Mouse (Mus musculus): ENCODE measurements around the gene Ss18l1. TPM values are rescaled to one million over a fixed set of nuclear protein-coding genes. Genes with fewer than 3 reads are reported as not detected.

Gene Ss18l1
- total RNA-seq, 2 experiments from 2014 or later: 45.3 to 45.8 TPM

DNA sequence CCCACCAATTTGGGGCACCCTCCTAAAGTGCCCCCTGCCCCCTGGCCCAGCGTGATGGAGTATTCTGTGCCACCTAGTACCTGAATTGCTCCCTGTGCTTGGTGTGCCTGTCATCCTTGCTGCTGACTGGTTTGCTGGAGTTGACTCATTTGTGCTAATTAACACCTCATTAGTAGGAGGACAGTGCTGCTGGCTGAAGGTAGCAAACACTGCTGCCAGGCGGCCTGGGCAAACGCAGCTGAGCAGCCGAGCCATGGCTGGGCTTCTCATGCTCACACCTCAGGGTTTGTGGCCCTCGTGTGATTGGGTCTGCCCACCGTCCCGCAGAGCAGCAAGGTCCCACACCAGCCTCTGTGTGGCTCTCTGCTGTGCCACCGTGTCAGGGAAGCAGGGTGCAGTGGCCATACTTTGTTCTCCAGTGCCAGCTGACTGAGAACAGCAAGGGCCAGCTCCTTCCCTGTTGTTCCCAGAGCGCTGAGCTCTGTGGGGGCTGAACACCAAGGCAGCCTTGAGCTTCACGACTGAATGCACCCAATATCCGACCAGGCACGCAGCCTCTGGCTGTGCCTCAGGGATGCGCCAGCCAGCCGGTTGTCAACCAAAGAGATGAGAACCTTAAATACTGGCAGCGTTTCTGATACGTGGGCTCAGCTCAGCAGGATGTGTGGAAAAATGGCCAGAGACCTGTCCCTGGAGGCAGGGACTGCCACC lies 43.8 kb downstream of the Ss18l1 start:
- DNase-seq (ENCODE audit: low spot score in 2 of 2): no peak

DNA sequence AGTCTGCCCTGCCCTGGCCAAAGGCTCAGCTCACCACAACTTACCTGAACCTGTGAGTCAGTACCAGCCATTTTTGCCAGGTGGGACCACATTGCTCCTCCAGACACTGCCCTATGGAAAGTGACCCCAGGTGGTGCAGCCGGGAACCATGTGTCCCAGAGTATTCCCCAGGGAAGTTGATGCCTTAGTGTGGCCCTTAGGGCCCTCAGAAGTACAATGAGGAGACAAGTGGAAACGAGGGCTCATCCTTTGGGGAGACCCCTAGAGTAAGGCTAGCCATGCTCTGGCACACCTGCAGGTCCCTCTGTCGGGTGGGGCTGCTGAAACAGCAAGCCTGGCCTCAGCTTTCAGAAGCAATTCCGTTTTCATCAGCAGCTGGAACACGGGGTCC lies 44.3 kb downstream of the Ss18l1 start:
- no peak for DNase-seq (ENCODE audit: low spot score in 2 of 2)

DNA sequence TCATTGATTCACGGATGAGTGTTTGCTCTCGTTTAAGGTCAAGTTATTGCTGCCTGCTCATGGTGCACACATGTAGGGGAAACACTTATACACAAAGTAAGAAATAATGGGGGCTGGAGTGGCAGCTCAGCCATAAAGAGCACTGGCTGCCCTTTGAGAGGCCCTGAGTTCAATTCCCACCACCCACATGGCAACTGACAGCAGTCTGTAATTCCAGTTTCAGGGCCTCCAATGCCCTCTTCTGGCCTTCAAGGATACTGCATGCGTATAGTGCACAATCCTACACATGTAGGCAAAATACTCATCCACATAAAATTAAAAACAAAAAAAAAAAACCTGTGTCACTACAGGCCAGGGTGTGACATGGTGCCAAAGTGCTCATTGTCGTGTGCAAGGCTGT lies 45.2 kb downstream of the Ss18l1 start:
- no peak for DNase-seq (ENCODE audit: low spot score in 2 of 2)

- no peak for DNase-seq (ENCODE audit: low spot score in 2 of 2)
These were observed 48.0 kb downstream of the Ss18l1 start for GRCm38 (mm10) chr2:180090285-180090684.

DNA sequence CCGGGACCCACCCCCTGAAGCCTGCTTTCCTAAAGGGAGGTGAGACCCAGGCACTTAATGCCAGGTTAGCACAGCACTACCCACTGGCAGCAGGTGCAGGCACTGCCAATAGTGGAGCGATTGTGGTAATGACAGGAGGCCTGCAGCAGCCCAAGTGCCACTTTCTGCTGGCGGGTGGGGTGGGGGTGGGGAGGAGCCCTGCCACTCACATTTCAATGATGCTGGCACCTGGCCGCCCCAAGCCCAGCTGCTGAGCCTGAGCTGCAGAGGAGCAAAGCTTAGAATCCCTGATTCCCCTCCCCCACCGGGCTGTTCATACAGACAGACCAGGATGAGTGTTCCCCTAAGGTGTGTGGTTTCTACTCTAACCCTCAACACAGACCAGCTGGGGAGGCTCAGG lies 53.4 kb downstream of the Ss18l1 start:
- DNase-seq (ENCODE audit: low spot score in 2 of 2): no peak

DNA sequence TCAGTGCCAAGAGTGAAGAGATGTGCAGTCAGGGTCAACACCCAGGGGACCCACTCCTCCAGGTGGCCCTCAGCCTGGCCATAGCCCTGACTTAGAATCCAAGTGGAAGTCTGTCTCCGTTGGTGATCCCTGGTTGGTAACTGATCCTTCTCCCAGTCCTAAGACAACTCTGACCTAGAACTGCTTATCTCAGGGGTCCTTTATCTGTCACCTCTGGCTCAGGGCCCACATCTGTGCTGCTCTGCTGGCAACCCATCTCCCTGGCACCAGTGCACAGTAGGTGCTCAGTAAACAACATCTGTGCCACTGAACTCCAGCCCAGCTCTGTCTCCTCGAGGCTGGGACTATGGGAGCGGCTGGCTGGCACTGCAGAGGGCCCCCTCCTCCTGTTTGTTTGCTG lies 55.3 kb downstream of the Ss18l1 start:
- DNase-seq (ENCODE audit: low spot score in 2 of 2): no peak

GRCm38 (mm10) chr2:180098167-180098566 lies 55.9 kb downstream of the Ss18l1 start:
- no peak for DNase-seq (ENCODE audit: low spot score in 2 of 2)

DNA sequence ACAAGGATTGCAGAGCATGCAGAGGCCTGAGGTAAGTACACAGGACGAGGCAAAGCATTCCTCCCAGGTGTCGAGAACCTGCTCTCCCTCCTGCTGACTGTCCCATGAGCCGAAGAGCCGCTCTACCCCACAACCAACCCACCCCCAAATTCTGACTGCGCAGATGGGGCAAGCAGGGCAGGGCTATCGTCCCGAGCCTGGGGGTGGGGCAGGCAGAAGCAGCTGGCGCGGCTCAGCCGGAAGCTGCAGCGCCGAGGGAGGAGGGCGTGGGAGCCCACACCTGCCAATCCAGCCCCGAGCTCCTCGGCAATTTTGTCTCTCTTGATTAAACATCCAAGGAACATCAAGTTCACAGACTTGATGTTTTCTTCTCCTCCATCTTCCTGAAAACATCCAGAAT lies 57.2 kb downstream of the Ss18l1 start:
- no peak for DNase-seq (ENCODE audit: low spot score in 2 of 2)

DNA sequence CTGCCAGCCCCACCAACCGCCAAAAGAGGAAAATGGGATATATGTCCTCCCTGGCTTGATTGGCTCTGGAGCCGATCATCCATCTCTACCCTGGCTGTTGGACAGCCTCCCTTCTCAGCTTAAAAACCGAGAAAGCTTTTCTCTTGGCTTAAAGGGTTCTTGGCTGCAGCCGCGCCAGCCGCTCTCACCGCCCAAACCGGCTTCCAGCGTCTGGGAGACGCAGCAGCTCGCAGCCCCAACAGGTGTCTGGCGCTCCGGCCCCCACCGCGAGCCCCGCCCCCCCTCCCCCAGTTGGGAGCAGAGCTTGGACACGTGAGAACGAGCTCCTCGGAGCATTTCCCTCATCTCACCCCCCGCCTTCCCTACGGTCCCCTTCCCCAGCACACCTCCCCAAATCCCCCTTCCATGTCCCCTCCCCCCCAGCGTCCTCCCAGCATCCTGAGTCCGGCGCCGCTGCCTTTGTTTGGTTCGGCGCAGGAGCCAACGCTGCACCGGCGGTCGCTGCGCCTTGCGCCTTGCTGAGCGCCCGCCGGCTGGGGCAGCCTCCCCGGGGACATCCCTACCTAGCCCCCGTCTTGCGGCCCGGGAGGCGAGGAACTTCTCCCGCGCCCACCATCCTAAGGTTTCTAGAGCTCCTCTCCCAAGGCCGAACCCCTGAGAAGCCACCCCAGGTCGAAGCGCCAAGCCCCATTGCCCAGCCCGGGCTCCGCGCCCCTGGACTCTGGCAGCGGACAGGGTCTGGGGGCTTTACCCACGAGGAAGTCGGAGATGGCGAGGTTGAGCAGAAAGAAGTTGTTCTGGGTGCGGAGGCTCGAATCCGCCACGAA lies 61.1 kb downstream of the Ss18l1 start:
- DNase-seq (ENCODE audit: low spot score in 2 of 2): no peak

DNA sequence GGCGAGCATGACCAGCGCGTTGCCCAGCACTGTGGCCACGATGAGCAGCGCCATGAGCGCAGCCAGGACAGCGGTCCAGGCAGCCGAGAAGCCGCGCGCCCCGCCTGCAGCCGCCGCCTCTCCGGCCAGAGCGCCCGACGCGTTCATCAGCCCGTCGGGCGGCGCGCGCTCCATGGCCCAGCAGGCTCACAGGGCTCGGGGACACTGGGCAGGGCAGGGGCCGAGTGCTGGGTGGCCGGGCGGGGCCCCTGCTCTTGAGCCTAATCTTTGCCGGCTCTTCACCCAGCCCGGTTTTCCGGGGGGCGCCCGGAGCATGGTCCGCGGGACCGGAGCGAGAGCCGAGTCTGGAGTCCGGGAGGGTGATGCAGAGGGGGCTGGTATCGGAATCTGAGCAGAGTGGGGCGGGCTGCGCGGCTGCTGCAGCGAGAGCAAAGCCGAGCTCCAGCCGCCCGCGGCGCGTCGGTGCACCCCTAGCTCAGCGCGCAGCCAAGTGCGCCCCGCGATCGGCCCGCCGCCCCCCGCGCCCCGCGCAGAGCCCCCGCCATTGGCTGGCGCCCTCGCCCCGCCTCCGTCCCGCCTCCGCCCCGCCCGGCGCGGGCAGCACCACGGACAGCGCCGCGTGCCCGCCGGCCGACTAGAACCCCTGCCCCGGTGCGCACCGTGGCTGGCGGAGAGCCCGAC lies 61.8 kb downstream of the Ss18l1 start, which contains the start of gene Hrh3:
TSS of gene Hrh3 (minus strand) at position 511 of the 681 bp plus-strand sequence.
- peak in 1 of 2 experiments; percentile 65 for DNase-seq (ENCODE audit: low spot score in 2 of 2)

DNA sequence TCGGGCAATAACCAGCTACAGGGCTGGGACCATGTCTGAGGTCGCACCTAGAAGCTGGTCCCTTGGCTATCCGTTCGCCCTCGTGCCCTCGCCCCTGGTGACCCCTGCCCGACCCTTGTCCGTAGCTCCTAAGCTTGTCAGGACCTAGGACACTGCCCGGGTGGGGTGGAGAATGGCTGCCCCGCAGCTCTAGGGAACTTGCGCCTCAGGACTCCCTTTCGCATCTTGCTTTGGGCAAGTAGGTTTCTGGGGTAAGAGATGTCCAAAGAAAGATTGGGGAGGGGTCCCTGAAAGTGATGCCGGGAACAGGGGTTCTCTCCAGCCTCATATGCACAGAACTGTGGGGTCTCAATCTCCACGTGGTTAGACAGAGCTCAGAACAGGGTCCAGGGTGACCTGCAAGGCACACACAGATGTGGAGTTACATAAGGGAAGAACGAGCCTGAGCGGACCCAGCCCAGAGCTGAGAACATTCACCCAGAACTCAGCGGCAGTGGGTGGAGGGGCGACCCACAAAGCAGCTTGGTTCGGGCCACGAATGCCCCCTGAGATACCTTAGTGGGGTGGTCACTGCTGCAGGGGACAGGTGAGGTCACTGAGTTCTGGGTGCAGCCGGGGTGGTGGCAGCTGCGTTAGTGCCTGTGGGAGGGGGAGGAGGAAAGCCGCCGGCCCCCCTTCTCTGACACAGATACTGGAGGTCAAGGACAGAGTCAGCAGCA lies 62.5 kb downstream of the Ss18l1 start:
- no peak for DNase-seq (ENCODE audit: low spot score in 2 of 2)

GRCm38 (mm10) chr2:180105441-180106190 lies 63.3 kb downstream of the Ss18l1 start:
- DNase-seq (ENCODE audit: low spot score in 2 of 2): no peak

GRCm38 (mm10) chr2:180107081-180107480 lies 64.8 kb downstream of the Ss18l1 start:
- DNase-seq (ENCODE audit: low spot score in 2 of 2): no peak

GRCm38 (mm10) chr2:180108285-180108684 lies 66.0 kb downstream of the Ss18l1 start:
- DNase-seq (ENCODE audit: low spot score in 2 of 2): no peak

DNA sequence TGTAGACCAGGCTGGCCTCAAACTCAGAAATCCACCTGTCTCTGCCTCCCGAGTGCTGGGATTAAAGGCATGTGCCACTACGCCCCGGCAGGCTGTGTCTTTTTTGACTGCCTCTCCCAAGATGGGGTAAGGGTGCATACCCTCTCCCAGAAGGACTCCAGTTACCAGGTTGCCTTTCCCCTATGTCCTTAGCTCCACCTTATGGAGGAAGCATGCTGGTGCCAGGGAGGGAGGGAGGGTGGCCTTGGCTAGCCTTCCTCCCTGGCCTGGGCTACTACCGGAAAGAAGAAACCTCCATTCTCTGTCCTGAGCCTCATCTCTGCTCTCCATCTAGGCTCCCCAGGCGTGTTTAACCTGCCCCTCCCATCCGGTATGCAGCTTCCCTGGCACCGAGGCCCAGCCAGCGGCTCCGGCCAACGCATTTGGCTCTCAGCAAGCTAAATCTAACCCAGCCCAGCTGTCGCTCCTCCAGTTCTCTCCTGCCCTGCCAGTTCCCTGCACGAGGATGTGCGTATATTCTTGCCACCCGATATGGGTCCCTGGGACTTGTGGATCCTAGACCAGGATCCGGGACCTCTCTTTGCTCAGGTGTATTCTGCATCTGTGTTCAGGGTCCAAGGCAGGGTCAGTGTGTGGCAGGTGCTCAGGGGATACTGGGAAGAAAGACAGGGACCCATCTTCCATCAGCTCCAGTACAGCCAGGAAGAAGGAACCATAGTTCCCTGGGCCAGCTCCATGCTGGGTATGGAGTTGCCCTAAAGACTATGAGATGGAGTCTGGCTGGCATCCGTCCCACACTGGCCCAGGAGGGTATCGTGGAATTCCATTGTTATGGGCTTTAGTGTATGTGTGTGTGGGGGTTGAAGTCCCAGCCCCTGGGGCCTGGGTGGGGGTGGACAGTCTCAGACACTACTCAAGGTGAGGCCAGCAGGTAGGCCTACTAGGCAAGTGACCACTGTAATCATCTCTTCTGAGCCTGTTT lies 71.9 kb downstream of the Ss18l1 start:
- peak; percentile 67 to 77 for DNase-seq (ENCODE audit: low spot score in 2 of 2)

DNA sequence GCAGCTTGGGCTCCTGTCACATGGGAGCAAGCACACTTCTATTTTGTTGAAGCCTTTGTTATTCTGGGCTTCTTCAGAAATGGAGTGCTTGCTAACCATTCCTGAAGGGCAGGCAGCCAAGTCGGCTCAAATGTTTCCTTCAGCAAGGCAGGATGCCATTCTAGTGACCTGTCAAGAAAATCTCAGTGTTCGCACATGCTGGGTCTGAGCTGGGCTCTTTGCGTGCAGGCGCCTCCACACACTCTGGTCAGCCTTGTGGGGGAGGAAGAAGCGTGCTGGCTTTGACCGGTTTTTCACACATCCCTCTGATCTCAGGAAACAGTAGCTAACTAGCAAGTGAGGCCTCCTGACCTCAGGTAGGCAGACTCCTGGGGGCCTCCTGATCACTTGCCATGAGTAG lies 73.0 kb downstream of the Ss18l1 start:
- DNase-seq (ENCODE audit: low spot score in 2 of 2): no peak

DNA sequence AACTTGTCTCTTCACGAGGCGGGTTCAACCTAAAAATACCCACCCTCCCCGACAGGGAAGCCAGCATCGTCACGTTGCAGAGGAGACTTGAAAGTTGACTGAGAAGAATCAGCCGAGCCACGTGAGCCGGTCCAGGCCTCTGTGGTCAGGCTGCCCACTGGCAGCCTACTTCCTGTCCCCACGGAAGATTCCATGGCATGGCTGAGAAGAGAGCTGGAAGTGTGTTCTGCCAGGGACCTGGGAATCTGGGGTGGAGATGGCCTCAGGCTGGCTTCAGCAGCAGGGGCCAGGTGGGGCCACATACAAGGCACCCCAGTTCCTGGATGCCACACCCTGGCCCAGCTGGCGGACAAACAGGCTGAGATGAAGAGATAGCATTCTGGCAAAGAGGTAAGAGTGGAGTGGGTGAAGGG lies 73.8 kb downstream of the Ss18l1 start:
- no peak for DNase-seq (ENCODE audit: low spot score in 2 of 2)

DNA sequence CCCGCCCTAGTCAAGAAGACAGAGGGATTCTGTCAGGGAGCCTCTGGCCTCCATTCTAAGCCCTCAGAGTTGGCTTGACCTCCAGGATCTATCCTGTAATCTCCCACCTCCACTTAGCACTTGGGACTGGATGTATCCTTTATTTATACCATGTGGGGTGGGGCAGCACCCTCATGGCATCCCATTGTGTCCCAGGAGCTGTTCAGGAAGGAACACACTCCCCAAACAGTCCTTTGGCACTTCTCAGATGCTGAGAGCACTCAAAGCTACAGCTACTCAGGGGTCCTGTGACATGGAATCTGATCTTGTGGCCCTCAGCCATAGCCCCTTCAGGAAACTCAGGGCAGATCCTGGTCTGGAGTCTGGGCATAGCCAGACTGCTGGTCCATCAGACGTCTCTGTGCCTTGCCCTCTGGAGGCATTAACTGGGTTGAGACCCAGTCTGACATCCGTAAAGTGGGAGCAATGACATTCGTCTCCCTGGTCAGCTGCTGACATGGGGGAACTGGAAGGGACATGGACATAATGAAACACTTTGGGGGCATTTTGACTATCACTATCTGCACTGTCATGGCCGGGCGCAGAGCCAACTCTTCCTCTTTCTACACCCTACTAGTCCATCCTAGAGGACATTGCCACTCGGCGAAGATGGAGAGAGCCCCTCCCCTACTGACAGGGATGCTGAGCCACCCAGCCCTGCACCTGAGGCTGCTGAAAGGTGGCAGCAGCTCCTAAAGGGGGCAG lies 74.6 kb downstream of the Ss18l1 start:
- DNase-seq (ENCODE audit: low spot score in 2 of 2): no peak
